Mouse (Mus musculus) hindbrain, embryonic 10.5 days (tissue): ENCODE measurements around the gene Cd247. TPM values are rescaled to one million over a fixed set of nuclear protein-coding genes. Genes with fewer than 3 reads are reported as not detected.

Experiments
- DNase-seq: peaks from one replicate; pipeline ENCODE4 v3.0.0-alpha.2; 2017; ENCODE audit warnings: low spot score
- H3K27ac ChIP-seq: fragments of 300-500 bp; sonication (generic); 2 replicates; pipeline ENCODE4 v1.5.1; 2016; ENCODE audit warnings: mild to moderate bottlenecking, moderate library complexity
- H3K27me3 ChIP-seq: fragments of 300-500 bp; sonication (generic); 2 replicates; pipeline ENCODE4 v1.6.1; 2016; ENCODE audit warnings: mild to moderate bottlenecking; ENCODE audit not compliant: poor library complexity, insufficient read depth, severe bottlenecking
- H3K36me3 ChIP-seq: fragments of 300-500 bp; sonication (generic); 2 replicates; pipeline ENCODE4 v1.6.1; 2016; ENCODE audit warnings: mild to moderate bottlenecking, moderate library complexity
- H3K4me1 ChIP-seq: fragments of 300-500 bp; sonication (generic); replicated peaks from 2 replicates; pipeline ENCODE4 v1.6.1; 2016; ENCODE audit warnings: mild to moderate bottlenecking
- H3K4me3 ChIP-seq: fragments of 300-500 bp; sonication (generic); 2 replicates; pipeline ENCODE4 v1.5.1; 2016; ENCODE audit warnings: mild to moderate bottlenecking, moderate library complexity
- H3K9me3 ChIP-seq: fragments of 300-500 bp; sonication (generic); 2 replicates; pipeline ENCODE4 v1.6.1; 2016; ENCODE audit warnings: mild to moderate bottlenecking, moderate library complexity
- WGBS: fragments of 180-500 bp; shearing (Covaris S2); methylation state at CpG from one replicate; pipeline ENCODE4 v1.1.7; 2016; 5-methylcytosine and 5-hydroxymethylcytosine counted together
- polyA plus RNA-seq: library from polyadenylated mRNA; unstranded; fragments of >200 nt; fragmentation: Nextera tagmentation; extraction: Ambion mirVana; gene quantifications from 2 replicates; pipeline ENCODE4 v1.2.1, GENCODE M21; 2016

The Cd247 gene
- polyA plus RNA-seq, 1 experiment from 2014 or later: 1.2 TPM

- peak; percentile 81 for DNase-seq
- H3K36me3 ChIP-seq: no peaks in the 10 kb centered on the region
- H3K4me3 ChIP-seq: peak overlapping the region; percentile 34
- peaks cover 67% of the 10 kb centered on the region for H3K4me1 ChIP-seq
- WGBS: 7% methylated on average over 7 of the region's 7 CpGs
- no peaks in the 10 kb centered on the region for H3K9me3 ChIP-seq
- H3K27me3 ChIP-seq: peaks cover 60% of the 10 kb centered on the region
- H3K27ac ChIP-seq: peak overlapping the region; percentile 89
These were observed 25.6 kb downstream of the Cd247 start for GRCm38 (mm10) chr1:165814116-165814515.

- Histone ChIP-seq H3K4me1 (peaks cover 68% of the 10 kb centered on the region), H3K4me3 (peak overlapping the region; percentile 34), H3K36me3 (no peaks in the 10 kb centered on the region), H3K9me3 (no peaks in the 10 kb centered on the region), H3K27me3 (peaks cover 63% of the 10 kb centered on the region), H3K27ac (peak overlapping the region; percentile 89)
- 15% methylated on average over 14 of the region's 14 CpGs for WGBS
- no peak for DNase-seq
These were observed 26.2 kb downstream of the Cd247 start for GRCm38 (mm10) chr1:165814521-165815278.

GRCm38 (mm10) chr1:165816391-165816790, 27.9 kb downstream of the Cd247 start:
- Histone ChIP-seq H3K4me1 (peaks cover 68% of the 10 kb centered on the region), H3K27me3 (peaks cover 66% of the 10 kb centered on the region), H3K9me3 (no peaks in the 10 kb centered on the region), H3K27ac (peak overlapping the region; percentile 80; the same call in 1 of the 2 replicates), H3K4me3 (no peak overlapping the region), H3K36me3 (no peaks in the 10 kb centered on the region)
- DNase-seq: no peak
- WGBS: 84% methylated on average over 9 of the region's 9 CpGs

GRCm38 (mm10) chr1:165817264-165817663, 28.8 kb downstream of the Cd247 start:
- no peak for DNase-seq
- Histone ChIP-seq H3K4me3 (no peak overlapping the region), H3K27me3 (peaks cover 57% of the 10 kb centered on the region), H3K9me3 (no peaks in the 10 kb centered on the region), H3K36me3 (no peaks in the 10 kb centered on the region), H3K4me1 (peaks cover 64% of the 10 kb centered on the region), H3K27ac (peak overlapping the region; percentile 80)
- WGBS: 67% methylated on average over 9 of the region's 9 CpGs

GRCm38 (mm10) chr1:165818145-165818860, 29.8 kb downstream of the Cd247 start:
- H3K27me3 ChIP-seq: peaks cover 47% of the 10 kb centered on the region
- peaks cover 55% of the 10 kb centered on the region for H3K4me1 ChIP-seq
- no peaks in the 10 kb centered on the region for H3K36me3 ChIP-seq
- peak; percentile 38 for DNase-seq
- peak overlapping the region; percentile 80 for H3K27ac ChIP-seq
- H3K9me3 ChIP-seq: no peaks in the 10 kb centered on the region
- no peak overlapping the region for H3K4me3 ChIP-seq
- 28% methylated on average over 8 of the region's 8 CpGs for WGBS

GRCm38 (mm10) chr1:165819147-165819546, 30.7 kb downstream of the Cd247 start:
- Histone ChIP-seq H3K36me3 (no peaks in the 10 kb centered on the region), H3K4me1 (peaks cover 46% of the 10 kb centered on the region), H3K27me3 (peaks cover 45% of the 10 kb centered on the region), H3K4me3 (no peak overlapping the region), H3K9me3 (no peaks in the 10 kb centered on the region), H3K27ac (peak overlapping the region; percentile 80; the same call in 1 of the 2 replicates)
- WGBS: 82% methylated on average over 4 of the region's 4 CpGs
- DNase-seq: no peak

GRCm38 (mm10) chr1:165822031-165822430, 33.5 kb downstream of the Cd247 start:
- Histone ChIP-seq H3K27ac (no peak overlapping the region), H3K27me3 (peaks cover 27% of the 10 kb centered on the region), H3K4me3 (no peak overlapping the region), H3K9me3 (no peaks in the 10 kb centered on the region), H3K4me1 (peaks cover 22% of the 10 kb centered on the region), H3K36me3 (no peaks in the 10 kb centered on the region)
- WGBS: 93% methylated on average over 2 of the region's 2 CpGs
- DNase-seq: no peak

GRCm38 (mm10) chr1:165828173-165828572, 39.7 kb downstream of the Cd247 start:
- Histone ChIP-seq H3K9me3 (no peaks in the 10 kb centered on the region), H3K27me3 (no peaks in the 10 kb centered on the region; the same call in 1 of the 2 replicates), H3K4me3 (no peak overlapping the region), H3K36me3 (no peaks in the 10 kb centered on the region), H3K4me1 (peaks cover 1% of the 10 kb centered on the region; the same call in 1 of the 2 replicates), H3K27ac (no peak overlapping the region)
- WGBS: 93% methylated on average over 5 of the region's 5 CpGs
- DNase-seq: no peak

GRCm38 (mm10) chr1:165828615-165829014, 40.1 kb downstream of the Cd247 start:
- no peaks in the 10 kb centered on the region for H3K9me3 ChIP-seq
- no peak overlapping the region for H3K27ac ChIP-seq
- H3K36me3 ChIP-seq: no peaks in the 10 kb centered on the region
- WGBS: 92% methylated on average over 6 of the region's 6 CpGs
- DNase-seq: no peak
- H3K4me3 ChIP-seq: no peak overlapping the region
- H3K4me1 ChIP-seq: peaks cover 3% of the 10 kb centered on the region; the same call in 1 of the 2 replicates
- no peaks in the 10 kb centered on the region; the same call in 1 of the 2 replicates for H3K27me3 ChIP-seq

GRCm38 (mm10) chr1:165829890-165830289, 41.4 kb downstream of the Cd247 start:
- 92% methylated on average over 5 of the region's 5 CpGs for WGBS

GRCm38 (mm10) chr1:165833244-165833643, 44.8 kb downstream of the Cd247 start:
- 0 out of 2 replicates have a peak overlapping the region, but pooled peaks have one; percentile 3 for H3K27ac ChIP-seq
- H3K4me1 ChIP-seq: peaks cover 40% of the 10 kb centered on the region
- WGBS: 41% methylated on average over 4 of the region's 4 CpGs
- no peak for DNase-seq
- no peaks in the 10 kb centered on the region for H3K9me3 ChIP-seq
- H3K36me3 ChIP-seq: no peaks in the 10 kb centered on the region
- peaks cover 29% of the 10 kb centered on the region for H3K27me3 ChIP-seq
- H3K4me3 ChIP-seq: no peak overlapping the region

More at GRCm38 (mm10) chr1:165829890-165830289, 41.4 kb downstream of the Cd247 start:
- Histone ChIP-seq H3K36me3 (no peaks in the 10 kb centered on the region), H3K27ac (no peak overlapping the region), H3K4me3 (no peak overlapping the region), H3K9me3 (no peaks in the 10 kb centered on the region), H3K4me1 (peaks cover 15% of the 10 kb centered on the region), H3K27me3 (no peaks in the 10 kb centered on the region; the same call in 1 of the 2 replicates)
- no peak for DNase-seq

- Histone ChIP-seq H3K4me1 (peaks cover 40% of the 10 kb centered on the region), H3K27ac (peak overlapping the region; percentile 58), H3K4me3 (peak overlapping the region; percentile 20), H3K27me3 (peaks cover 35% of the 10 kb centered on the region), H3K36me3 (no peaks in the 10 kb centered on the region), H3K9me3 (no peaks in the 10 kb centered on the region)
- WGBS: 18% methylated on average over 17 of the region's 17 CpGs
- DNase-seq: no peak
These were observed 45.6 kb downstream of the Cd247 start for GRCm38 (mm10) chr1:165833910-165834632.
